Mouse (Mus musculus): ENCODE results near the gene Mn1. TPM values are rescaled to one million over a fixed set of nuclear protein-coding genes. Genes with fewer than 3 reads are reported as not detected.

Mn1 gene
- total RNA-seq, 2 experiments from 2014 or later, result 16.7 to 20.5 TPM

GRCm38 (mm10) chr5:111408470-111409105 lies 8.6 kb upstream of the Mn1 start:
- DNase-seq (ENCODE audit: low spot score), result peak; percentile 61

GRCm38 (mm10) chr5:111409412-111410044 lies 7.6 kb upstream of the Mn1 start:
- DNase-seq (ENCODE audit: low spot score), result no peak
- intact Hi-C loops (cut with DNase I), result no loop called here

More at GRCm38 (mm10) chr5:111408470-111409105, 8.6 kb upstream of the Mn1 start:
- intact Hi-C loops (cut with DNase I), result no loop called here

DNA sequence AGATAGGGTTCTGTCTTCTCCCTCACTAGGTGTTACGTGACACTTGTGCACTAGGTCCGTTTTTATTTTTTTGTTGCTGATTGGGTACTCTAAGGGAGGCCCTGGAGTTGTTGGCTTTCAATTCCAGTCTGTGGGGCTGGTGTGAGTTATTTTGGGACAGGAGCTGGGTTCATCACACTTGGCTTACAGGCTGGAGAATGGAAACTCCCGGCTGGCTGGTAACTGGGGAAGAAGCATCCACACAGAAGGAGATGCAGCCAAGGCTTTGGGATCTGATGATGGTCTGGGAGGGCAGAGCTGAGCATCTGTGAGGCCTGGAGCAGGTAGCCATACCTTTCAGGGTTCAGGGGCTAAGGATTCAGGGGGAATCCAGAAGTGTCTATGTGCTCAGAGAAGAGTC lies 6.5 kb upstream of the Mn1 start:
- intact Hi-C loops (cut with DNase I), result no loop called here
- no peak for DNase-seq (ENCODE audit: low spot score)

DNA sequence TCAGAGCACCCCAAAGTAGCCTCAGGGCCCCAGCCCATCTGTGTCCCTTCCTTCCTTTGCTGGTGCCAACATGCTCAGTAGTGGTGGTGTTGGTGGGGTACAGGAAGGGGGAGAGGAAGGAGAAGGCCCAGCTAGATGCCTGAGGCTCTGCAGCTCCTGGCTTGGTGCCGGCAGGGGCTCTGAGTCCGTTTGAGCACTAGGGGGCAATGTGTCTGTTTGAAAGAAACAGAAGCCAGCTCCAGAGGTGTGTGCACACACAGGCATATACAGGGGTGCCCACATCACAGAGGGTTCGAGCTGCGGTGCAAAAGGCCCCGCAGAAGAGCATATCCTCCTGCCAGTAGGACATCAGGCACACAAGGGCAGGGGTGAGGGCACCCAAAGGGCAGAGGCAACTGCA lies 3.0 kb upstream of the Mn1 start:
- intact Hi-C loops (cut with DNase I), result loop anchor here (1.0 to 2.0 kb wide), 3 partner anchors 205 to 739 kb away; no protein-coding TSS in a partner anchor
- peak; percentile 58 for DNase-seq (ENCODE audit: low spot score)

GRCm38 (mm10) chr5:111414770-111415249 lies 2.4 kb upstream of the Mn1 start:
- DNase-seq (ENCODE audit: low spot score), result no peak
- intact Hi-C loops (cut with DNase I), result loop anchor here (1.0 to 5.0 kb wide), 4 partner anchors 117 to 738 kb away; no protein-coding TSS in a partner anchor

GRCm38 (mm10) chr5:111415575-111415974 lies 1.6 kb upstream of the Mn1 start:
- no peak for DNase-seq (ENCODE audit: low spot score)
- intact Hi-C loops (cut with DNase I), result loop anchor here (2.0 to 5.0 kb wide), 3 partner anchors 117 to 737 kb away; no protein-coding TSS in a partner anchor

GRCm38 (mm10) chr5:111416048-111416447 lies 1.1 kb upstream of the Mn1 start:
- intact Hi-C loops (cut with DNase I), result loop anchor here (2.0 to 5.0 kb wide), 3 partner anchors 51 to 116 kb away; no protein-coding TSS in a partner anchor
- DNase-seq (ENCODE audit: low spot score), result no peak

DNA sequence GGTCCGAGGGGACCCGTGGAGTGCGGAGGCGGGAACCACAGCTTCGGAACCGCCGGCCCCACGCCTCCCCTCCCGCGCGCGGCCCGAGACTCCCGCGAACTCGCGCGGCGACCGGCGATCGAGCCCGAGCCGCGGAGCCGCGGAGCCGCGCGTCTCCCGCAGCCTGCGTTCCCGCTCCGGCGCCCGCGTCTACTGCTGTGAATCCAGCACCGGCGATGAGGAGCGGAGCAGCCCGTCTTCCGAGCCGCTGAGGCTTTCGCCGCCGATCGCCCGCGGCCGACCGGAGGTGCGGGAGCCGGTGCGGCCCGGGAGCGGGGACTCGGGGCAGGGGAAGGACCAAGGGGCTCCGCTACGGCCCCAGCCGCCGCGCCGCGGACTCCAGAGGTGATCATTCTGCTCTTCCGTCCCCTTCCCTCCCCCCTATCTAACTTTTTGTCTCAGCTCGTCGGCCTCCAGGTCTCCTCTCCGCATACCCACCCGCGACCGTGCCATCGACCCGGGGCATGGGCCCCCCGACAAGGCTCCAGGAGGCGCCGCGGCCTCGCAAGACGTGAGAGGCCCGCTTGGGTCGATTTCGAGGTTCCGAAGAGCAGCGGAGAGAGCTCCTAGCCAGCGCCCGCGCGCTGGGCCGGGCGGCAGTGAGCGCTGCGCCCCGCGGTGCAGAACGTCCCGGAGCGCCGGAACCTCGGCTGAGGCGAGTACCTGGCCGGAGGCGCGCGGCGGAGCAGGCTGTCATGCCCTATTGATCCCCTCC lies 393 bp downstream of the Mn1 start:
- intact Hi-C loops (cut with DNase I), result loop anchor here (2.0 to 5.0 kb wide), 3 partner anchors 49 to 115 kb away; no protein-coding TSS in a partner anchor
- DNase-seq (ENCODE audit: low spot score), result no peak

GRCm38 (mm10) chr5:111418202-111419120 lies 1.3 kb downstream of the Mn1 start:
- intact Hi-C loops (cut with DNase I), result loop anchor here (5.0 kb wide), 1 partner anchor 114 kb away; no protein-coding TSS in a partner anchor
- DNase-seq (ENCODE audit: low spot score), result no peak

DNA sequence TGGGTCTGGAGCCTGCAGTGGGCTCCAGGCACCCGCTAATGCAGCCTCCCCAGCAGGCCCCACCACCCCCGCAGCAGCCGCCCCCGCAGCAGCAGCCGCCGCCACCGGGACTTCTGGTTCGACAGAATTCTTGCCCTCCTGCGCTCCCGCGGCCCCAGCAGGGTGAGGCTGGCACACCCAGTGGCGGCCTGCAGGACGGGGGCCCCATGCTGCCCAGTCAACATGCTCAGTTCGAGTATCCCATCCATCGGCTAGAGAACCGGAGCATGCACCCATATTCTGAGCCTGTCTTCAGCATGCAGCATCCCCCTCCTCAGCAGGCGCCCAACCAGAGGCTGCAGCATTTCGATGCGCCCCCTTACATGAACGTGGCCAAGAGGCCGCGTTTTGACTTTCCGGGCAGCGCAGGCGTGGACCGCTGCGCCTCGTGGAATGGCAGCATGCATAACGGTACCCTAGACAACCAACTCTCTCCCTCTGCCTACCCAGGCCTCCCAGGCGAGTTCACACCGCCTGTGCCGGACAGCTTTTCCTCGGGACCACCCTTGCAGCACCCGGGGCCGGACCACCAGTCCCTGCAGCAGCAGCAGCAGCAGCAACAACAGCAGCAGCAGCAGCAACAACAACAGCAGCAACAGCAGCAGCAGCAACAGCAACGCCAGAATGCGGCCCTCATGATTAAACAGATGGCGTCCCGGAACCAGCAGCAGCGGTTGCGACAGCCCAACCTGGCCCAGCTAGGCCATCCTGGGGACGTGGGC lies 2.1 kb downstream of the Mn1 start:
- intact Hi-C loops (cut with DNase I), result loop anchor here (5.0 kb wide), 1 partner anchor 113 kb away; no protein-coding TSS in a partner anchor
- no peak for DNase-seq (ENCODE audit: low spot score)

GRCm38 (mm10) chr5:111420011-111420691 lies 3.0 kb downstream of the Mn1 start:
- intact Hi-C loops (cut with DNase I), result no loop called here
- DNase-seq (ENCODE audit: low spot score), result no peak

GRCm38 (mm10) chr5:111420896-111421295 lies 3.7 kb downstream of the Mn1 start:
- DNase-seq (ENCODE audit: low spot score), result no peak
- intact Hi-C loops (cut with DNase I), result no loop called here

DNA sequence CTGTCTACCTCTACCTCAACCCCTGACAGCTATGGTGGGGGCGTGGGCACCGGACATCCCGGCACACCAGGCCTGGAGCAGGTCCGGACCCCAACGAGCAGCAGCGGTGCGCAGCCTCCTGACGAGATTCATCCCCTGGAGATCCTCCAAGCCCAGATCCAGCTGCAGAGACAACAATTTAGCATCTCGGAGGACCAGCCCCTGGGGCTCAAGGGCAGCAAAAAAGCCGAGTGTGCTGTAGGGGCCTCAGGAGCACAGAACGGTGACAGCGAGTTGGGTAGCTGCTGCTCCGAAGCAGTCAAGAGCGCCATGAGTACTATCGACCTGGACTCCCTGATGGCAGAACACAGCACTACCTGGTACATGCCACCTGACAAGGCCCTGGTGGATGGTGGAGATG lies 4.3 kb downstream of the Mn1 start:
- no peak for DNase-seq (ENCODE audit: low spot score)

DNA sequence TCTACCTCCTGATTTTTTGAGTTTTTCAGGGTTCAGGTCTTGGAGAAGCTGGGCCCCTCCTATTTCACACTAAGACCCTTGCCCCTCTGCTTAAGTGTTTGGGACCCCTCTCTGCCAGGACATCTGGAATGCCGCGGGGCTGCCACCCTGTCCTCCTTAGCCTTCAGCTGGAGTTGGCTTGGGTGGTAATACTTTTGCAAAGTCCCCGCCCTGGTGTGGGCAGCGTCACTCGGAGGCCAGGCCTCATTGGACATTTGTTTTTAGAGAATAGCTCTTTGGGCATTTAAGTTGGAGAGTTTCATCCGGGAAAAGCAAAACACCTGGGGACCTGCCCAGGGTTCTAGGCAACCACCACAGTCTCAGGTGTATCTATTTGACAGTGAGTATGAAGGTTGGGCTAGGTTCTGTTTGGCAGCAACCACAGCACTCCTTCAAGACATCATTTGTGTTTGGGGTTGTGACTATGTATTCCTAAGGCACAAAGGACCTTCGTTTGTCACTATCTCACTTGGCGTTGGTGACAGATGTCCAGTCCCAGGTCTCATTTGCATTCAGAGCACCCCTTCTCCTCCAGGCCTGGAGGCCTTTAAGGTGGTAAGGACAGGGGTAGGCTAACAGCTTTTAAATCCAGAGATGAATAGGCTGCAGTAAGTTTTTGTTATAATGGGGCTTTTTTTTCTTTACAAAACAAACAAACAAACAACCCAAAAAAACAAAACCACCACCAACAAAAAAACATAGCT lies 5.1 kb downstream of the Mn1 start:
- no peak for DNase-seq (ENCODE audit: low spot score)
- intact Hi-C loops (cut with DNase I), result no loop called here

More for the DNA sequence above, 4.3 kb downstream of the Mn1 start:
- intact Hi-C loops (cut with DNase I), result no loop called here

GRCm38 (mm10) chr5:111423011-111423410 lies 5.8 kb downstream of the Mn1 start:
- DNase-seq (ENCODE audit: low spot score), result no peak
- intact Hi-C loops (cut with DNase I), result no loop called here

GRCm38 (mm10) chr5:111423616-111424015 lies 6.5 kb downstream of the Mn1 start:
- intact Hi-C loops (cut with DNase I), result no loop called here
- no peak for DNase-seq (ENCODE audit: low spot score)

DNA sequence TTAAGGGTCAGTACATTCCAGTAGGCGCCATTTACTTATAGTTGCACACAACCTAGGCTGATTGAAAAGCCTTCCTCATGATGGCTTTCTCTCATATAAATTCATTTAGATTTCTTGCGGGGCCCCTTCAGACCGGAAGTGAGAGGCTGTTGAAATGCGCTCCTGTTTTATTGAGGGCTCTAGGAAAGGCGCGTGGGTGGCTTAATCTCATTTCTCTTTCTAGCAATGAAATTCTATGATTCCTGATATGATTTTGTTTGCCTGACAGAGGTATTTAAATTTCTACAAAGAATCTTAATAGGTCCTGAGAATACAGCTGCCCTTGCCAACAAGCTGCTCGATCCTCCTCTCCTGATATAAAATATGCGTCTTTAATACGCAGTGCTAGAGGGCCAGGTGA lies 8.7 kb downstream of the Mn1 start:
- intact Hi-C loops (cut with DNase I), result no loop called here
- DNase-seq (ENCODE audit: low spot score), result no peak

Data from heart, postnatal 25 days (tissue).